Mouse (Mus musculus) lung, postnatal 0 days (tissue): ENCODE measurements at regions not wholly inside any gene's neighbourhood (a gene's known extent, or its start where the extent isn't known, plus 50 kb on each side); places are given as distances from the start of the nearest gene placed in this dataset.

ENCODE experiments used
- CTCF ChIP-seq: IDR thresholded peaks from 2 replicates; pipeline ENCODE4 v1.5.1; 2016; ENCODE audit warnings: antibody characterized with exemption, mild to moderate bottlenecking
- EP300 ChIP-seq: IDR thresholded peaks from 2 replicates; pipeline ENCODE4 v1.6.1; 2016; ENCODE audit warnings: antibody characterized with exemption, mild to moderate bottlenecking, control low read depth

DNA sequence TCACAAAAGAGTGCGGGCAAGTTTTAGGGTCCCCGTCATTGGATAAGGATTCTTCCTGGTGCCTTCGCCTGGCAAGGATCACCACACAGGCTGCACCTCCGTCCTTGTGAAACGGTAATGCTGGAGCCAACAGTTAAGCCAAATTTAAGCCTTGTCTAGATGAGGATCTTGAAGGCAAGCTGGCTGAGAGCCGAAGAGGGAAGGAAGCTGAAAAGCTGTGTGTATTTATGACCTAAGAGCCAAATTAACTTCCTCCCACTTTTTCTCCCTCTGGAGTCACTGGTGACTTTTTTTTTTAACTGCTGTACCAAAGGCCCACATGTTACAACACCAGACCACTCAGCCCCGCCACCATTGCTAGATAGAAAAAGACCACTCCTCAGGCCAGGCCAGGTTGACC is 249.1 kb upstream of the Jarid2 start:
- TF ChIP-seq EP300 (no peak), CTCF (no peak)
